Mouse (Mus musculus) left cerebral cortex, adult 11 months (tissue): ENCODE results near the gene Klhl40.

Experiments
- DNase-seq: peaks from one replicate; pipeline ENCODE4 v3.0.0; 2022; ENCODE audit warnings: low spot score

Gene Klhl40

GRCm38 (mm10) chr9:121778066-121778624, 738 bp downstream of the Klhl40 start:
- peak; percentile 77 for DNase-seq

GRCm38 (mm10) chr9:121784801-121785200, 7.4 kb downstream of the Klhl40 start:
- no peak for DNase-seq

GRCm38 (mm10) chr9:121785261-121785660, 7.9 kb downstream of the Klhl40 start:
- no peak for DNase-seq

- DNase-seq = no peak
Observed at GRCm38 (mm10) chr9:121786359-121786758, 9.0 kb downstream of the Klhl40 start.

GRCm38 (mm10) chr9:121791206-121791605, 13.8 kb downstream of the Klhl40 start:
- DNase-seq = no peak

- DNase-seq = no peak
Observed at GRCm38 (mm10) chr9:121791757-121792521, 14.5 kb downstream of the Klhl40 start, which contains the start of gene Hhatl. Gene Hhatl (minus strand): TSS chr9:121792507.

GRCm38 (mm10) chr9:121794972-121795539, 17.6 kb downstream of the Klhl40 start:
- DNase-seq = no peak

GRCm38 (mm10) chr9:121797722-121798121, 20.3 kb downstream of the Klhl40 start:
- no peak for DNase-seq

GRCm38 (mm10) chr9:121798887-121799520, 21.6 kb downstream of the Klhl40 start:
- no peak for DNase-seq

- no peak for DNase-seq
Observed at GRCm38 (mm10) chr9:121802747-121803146, 25.3 kb downstream of the Klhl40 start.

GRCm38 (mm10) chr9:121807546-121807945, 30.1 kb downstream of the Klhl40 start:
- DNase-seq = no peak

- DNase-seq = no peak
Observed at GRCm38 (mm10) chr9:121807947-121808346, 30.5 kb downstream of the Klhl40 start.

- DNase-seq = no peak
Observed at GRCm38 (mm10) chr9:121808511-121808910, 31.1 kb downstream of the Klhl40 start.

GRCm38 (mm10) chr9:121810081-121810821, 32.8 kb downstream of the Klhl40 start:
- peak; percentile 73 for DNase-seq

- DNase-seq = no peak
Observed at GRCm38 (mm10) chr9:121815183-121815582, 37.8 kb downstream of the Klhl40 start.

GRCm38 (mm10) chr9:121819073-121819770, 41.8 kb downstream of the Klhl40 start:
- no peak for DNase-seq

GRCm38 (mm10) chr9:121819771-121820471, 42.5 kb downstream of the Klhl40 start:
- no peak for DNase-seq

GRCm38 (mm10) chr9:121820765-121821164, 43.4 kb downstream of the Klhl40 start:
- no peak for DNase-seq

GRCm38 (mm10) chr9:121822585-121822991, 45.2 kb downstream of the Klhl40 start:
- no peak for DNase-seq

GRCm38 (mm10) chr9:121823051-121823450, 45.6 kb downstream of the Klhl40 start:
- no peak for DNase-seq

GRCm38 (mm10) chr9:121823991-121824390, 46.6 kb downstream of the Klhl40 start:
- no peak for DNase-seq
